Mouse (Mus musculus): ENCODE results near the gene Ltc4s. TPM values are rescaled to one million over a fixed set of nuclear protein-coding genes. Genes with fewer than 3 reads are reported as not detected.

Gene Ltc4s
- total and polyA plus RNA-seq, 2 experiments from 2014 or later = 5.3 to 21.3 TPM

DNA sequence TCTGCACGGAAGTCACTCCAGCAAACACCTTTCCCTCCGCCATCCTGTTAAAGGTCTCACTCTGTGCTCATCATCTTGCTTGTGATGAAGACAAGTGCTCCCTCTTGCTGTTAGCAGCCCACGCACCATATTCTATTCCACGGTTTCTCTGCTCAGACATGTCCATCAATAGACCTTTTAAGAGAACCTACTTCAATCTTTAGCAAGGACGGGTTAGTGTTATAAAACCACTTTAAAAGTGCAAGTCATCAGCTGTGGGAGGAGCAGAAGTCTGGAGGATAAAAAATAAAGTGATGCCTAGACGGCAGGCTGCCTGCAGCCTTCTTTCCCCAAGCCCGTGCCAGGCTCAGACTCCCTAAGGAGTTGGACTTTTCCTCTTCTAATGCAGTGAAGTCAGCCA is 18.2 kb upstream of the Ltc4s start:
- TF ChIP-seq CTCF (IDR thresholded peaks at IDR 0.05) = no peak
- no peak for ATAC-seq (ENCODE audit: low FRiP score)
- no peak for DNase-seq (ENCODE audit: low spot score)
- peaks cover 45% of the 10 kb centered on the region for H3K36me3 ChIP-seq (ENCODE audit: insufficient read depth, low read length)
- no peaks in the 10 kb centered on the region for H3K9me3 ChIP-seq (ENCODE audit: low read length)
- H3K4me2 ChIP-seq (ENCODE audit: low read depth, low read length, poor library complexity, severe bottlenecking) = no peak overlapping the region
- H3K27me3 ChIP-seq (ENCODE audit: insufficient read depth, low read length) = no peaks in the 10 kb centered on the region
- H3K9ac ChIP-seq (replicated peaks; ENCODE audit: low read length, poor library complexity, severe bottlenecking) = no peak overlapping the region
- WGBS = 87% methylated on average over 7 of the region's 7 CpGs
- no peak overlapping the region for H3K4me3 ChIP-seq (ENCODE audit: low read depth, low read length)
- H3K27ac ChIP-seq (ENCODE audit: low read depth, low read length) = no peak overlapping the region
- H3K4me1 ChIP-seq (ENCODE audit: insufficient read depth, low read length) = no peaks in the 10 kb centered on the region

DNA sequence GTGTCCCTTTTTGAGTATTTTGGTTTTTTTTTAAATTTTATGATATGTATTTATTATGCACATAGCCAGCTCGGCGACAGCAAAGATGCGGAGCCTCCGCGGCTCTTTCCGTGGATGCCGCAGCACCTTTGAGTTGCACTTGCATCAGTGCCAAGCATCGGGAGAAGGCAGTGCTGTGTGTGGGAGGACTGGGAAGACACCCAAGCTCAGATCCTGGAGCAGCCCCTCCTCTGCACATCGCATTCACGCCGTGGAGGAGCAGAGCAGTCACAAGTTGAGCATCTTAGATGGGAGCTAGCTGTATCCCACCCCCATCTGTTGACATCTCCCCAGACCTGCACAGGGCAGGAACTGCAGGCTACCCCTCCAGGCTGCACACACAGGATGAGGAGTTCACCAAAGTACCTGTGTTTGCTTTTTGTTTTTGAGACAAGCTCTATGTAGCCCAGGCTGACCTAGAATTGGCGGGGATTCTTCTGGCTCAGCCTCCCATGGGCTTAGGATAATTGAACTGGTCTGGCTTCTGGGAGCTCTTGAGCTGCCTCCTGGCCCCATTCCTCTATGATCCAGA is 15.7 kb upstream of the Ltc4s start:
- Histone ChIP-seq H3K4me3 (ENCODE audit: low read depth, low read length) (no peak overlapping the region), H3K27ac (ENCODE audit: low read depth, low read length) (no peak overlapping the region), H3K9ac (replicated peaks; ENCODE audit: low read length, poor library complexity, severe bottlenecking) (no peak overlapping the region), H3K4me2 (ENCODE audit: low read depth, low read length, poor library complexity, severe bottlenecking) (no peak overlapping the region), H3K27me3 (ENCODE audit: insufficient read depth, low read length) (no peaks in the 10 kb centered on the region), H3K4me1 (ENCODE audit: insufficient read depth, low read length) (no peaks in the 10 kb centered on the region), H3K9me3 (ENCODE audit: low read length) (no peaks in the 10 kb centered on the region), H3K36me3 (ENCODE audit: insufficient read depth, low read length) (peaks cover 24% of the 10 kb centered on the region)
- DNase-seq (ENCODE audit: low spot score) (no peak), ATAC-seq (ENCODE audit: low FRiP score) (no peak)
- TF ChIP-seq CTCF (IDR thresholded peaks at IDR 0.05) = no peak
- 75% methylated on average over 12 of the region's 12 CpGs for WGBS

DNA sequence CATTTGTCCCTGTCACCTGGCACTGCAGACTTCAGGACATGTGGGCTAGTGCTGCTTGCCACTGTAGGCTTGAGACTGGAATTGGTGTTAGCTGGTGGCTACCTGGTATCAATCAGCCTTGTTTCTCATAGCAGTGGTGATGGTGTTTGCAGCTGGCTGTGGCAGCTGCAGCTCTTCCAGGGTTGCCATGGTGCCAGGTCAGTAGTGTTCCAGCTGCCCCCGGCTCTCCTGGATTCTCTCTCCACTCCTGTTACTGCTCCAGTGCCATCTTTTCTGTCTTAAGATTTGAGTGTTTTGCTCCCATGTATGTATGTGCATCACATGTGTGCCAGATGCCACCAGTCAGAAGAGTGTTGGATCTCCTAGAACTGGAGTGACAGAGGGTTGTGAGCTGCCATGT is 15.0 kb upstream of the Ltc4s start:
- no peak for TF ChIP-seq CTCF (IDR thresholded peaks at IDR 0.05)
- DNase-seq (ENCODE audit: low spot score) (no peak), ATAC-seq (ENCODE audit: low FRiP score) (no peak)
- Histone ChIP-seq H3K4me3 (ENCODE audit: low read depth, low read length) (no peak overlapping the region), H3K4me1 (ENCODE audit: insufficient read depth, low read length) (no peaks in the 10 kb centered on the region), H3K27me3 (ENCODE audit: insufficient read depth, low read length) (no peaks in the 10 kb centered on the region), H3K9me3 (ENCODE audit: low read length) (no peaks in the 10 kb centered on the region), H3K9ac (replicated peaks; ENCODE audit: low read length, poor library complexity, severe bottlenecking) (no peak overlapping the region), H3K27ac (ENCODE audit: low read depth, low read length) (no peak overlapping the region), H3K4me2 (ENCODE audit: low read depth, low read length, poor library complexity, severe bottlenecking) (no peak overlapping the region), H3K36me3 (ENCODE audit: insufficient read depth, low read length) (peaks cover 20% of the 10 kb centered on the region)
- WGBS = 55% methylated on average over 1 of the region's 1 CpGs

DNA sequence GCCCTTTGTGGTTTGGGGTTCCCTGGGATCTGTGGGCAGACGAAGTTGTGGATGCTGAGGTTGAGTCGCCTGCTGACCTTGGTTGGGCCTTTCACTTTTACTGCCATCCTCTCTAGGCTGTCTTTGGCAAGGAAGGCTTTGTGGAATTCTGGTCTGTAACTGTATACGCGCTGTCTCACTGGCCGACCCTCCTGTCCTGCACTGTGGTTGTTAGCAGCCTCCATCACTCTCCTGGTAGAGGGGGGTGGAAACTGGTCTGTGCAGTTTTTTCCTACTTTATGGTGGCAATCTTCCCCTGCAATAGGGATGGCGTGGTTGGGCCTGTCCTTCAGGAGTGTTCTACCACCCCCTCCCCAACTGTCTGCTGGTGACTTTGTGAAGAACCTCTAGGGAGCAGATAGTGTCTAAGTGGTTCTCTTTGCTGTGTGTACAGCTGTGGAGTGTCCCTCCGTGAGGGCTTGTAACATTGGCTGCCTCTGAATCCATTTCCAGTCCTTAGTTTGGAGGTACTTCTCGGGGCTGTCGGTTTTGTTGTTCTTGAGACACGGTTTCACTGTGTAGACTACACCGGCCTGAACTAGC is 14.4 kb upstream of the Ltc4s start:
- no peak overlapping the region for H3K27ac ChIP-seq (ENCODE audit: low read depth, low read length)
- peaks cover 14% of the 10 kb centered on the region for H3K36me3 ChIP-seq (ENCODE audit: insufficient read depth, low read length)
- DNase-seq (ENCODE audit: low spot score) = no peak
- H3K4me2 ChIP-seq (ENCODE audit: low read depth, low read length, poor library complexity, severe bottlenecking) = no peak overlapping the region
- 83% methylated on average over 11 of the region's 11 CpGs for WGBS
- no peak overlapping the region for H3K9ac ChIP-seq (replicated peaks; ENCODE audit: low read length, poor library complexity, severe bottlenecking)
- no peaks in the 10 kb centered on the region for H3K27me3 ChIP-seq (ENCODE audit: insufficient read depth, low read length)
- no peaks in the 10 kb centered on the region for H3K4me1 ChIP-seq (ENCODE audit: insufficient read depth, low read length)
- H3K4me3 ChIP-seq (ENCODE audit: low read depth, low read length) = no peak overlapping the region
- H3K9me3 ChIP-seq (ENCODE audit: low read length) = no peaks in the 10 kb centered on the region
- TF ChIP-seq CTCF (IDR thresholded peaks at IDR 0.05) = no peak
- ATAC-seq (ENCODE audit: low FRiP score) = no peak

DNA sequence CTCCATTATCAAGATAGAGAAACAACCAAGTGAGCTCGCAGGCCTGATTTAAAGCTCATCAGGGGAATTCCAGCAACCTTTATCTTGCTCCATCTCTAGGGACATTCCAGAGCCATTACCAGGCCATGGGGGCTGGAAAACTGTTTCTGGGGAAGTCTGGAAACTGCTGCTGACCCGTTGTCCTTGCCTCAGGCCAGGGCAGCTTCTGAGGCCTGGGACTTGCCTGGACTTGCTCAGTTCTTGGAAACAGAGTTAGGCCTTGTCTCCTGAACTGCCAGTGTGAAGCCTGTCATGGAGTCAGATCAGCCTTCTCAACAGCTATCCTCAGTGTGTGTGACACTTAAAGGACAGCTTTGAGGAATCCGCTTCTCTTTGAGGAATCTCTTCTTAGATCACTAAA is 13.8 kb upstream of the Ltc4s start:
- H3K4me3 ChIP-seq (ENCODE audit: low read depth, low read length) = no peak overlapping the region
- TF ChIP-seq CTCF (IDR thresholded peaks at IDR 0.05) = no peak
- H3K9ac ChIP-seq (replicated peaks; ENCODE audit: low read length, poor library complexity, severe bottlenecking) = no peak overlapping the region
- ATAC-seq (ENCODE audit: low FRiP score) (no peak), DNase-seq (ENCODE audit: low spot score) (no peak)
- H3K9me3 ChIP-seq (ENCODE audit: low read length) = no peaks in the 10 kb centered on the region
- WGBS = 76% methylated on average over 3 of the region's 3 CpGs
- no peak overlapping the region for H3K4me2 ChIP-seq (ENCODE audit: low read depth, low read length, poor library complexity, severe bottlenecking)
- H3K36me3 ChIP-seq (ENCODE audit: insufficient read depth, low read length) = peaks cover 9% of the 10 kb centered on the region; the same call in 1 of the 2 replicates
- H3K4me1 ChIP-seq (ENCODE audit: insufficient read depth, low read length) = no peaks in the 10 kb centered on the region
- H3K27ac ChIP-seq (ENCODE audit: low read depth, low read length) = no peak overlapping the region
- H3K27me3 ChIP-seq (ENCODE audit: insufficient read depth, low read length) = no peaks in the 10 kb centered on the region

DNA sequence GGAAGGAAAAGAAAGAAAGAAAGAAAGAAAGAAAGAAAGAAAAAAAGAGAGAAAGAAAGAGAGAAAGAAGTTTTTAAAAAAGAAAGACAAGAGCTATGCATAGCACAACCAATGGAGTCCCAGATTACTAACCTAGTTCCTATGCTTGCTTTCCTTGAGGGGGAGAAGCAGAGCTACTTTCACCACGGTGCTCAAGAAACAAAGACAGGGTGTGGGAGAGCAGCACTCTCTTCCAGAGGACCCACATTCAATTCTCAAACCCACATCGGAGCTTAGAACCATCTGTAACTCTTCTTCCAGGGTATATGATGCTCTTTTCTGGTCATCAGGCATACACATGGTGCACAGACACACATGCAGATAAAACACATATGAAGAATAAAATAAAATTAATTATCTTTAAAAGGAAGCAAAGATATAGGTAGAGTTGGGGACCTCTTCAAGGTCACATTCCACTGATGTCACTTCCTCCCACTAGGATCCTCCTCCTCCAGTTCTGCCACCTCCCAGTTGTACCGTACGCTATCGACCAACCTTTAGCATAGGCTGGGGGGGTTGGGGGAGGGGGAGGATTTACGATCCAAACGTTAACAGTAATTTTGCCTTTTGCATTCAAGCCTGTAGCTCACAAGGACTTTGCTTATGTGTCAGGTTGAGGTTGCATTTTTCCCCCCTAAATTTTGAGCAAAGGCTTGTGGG is 10.2 kb upstream of the Ltc4s start:
- Histone ChIP-seq H3K4me3 (ENCODE audit: low read depth, low read length) (no peak overlapping the region), H3K36me3 (ENCODE audit: insufficient read depth, low read length) (no peaks in the 10 kb centered on the region), H3K9me3 (ENCODE audit: low read length) (no peaks in the 10 kb centered on the region), H3K27me3 (ENCODE audit: insufficient read depth, low read length) (no peaks in the 10 kb centered on the region), H3K9ac (replicated peaks; ENCODE audit: low read length, poor library complexity, severe bottlenecking) (no peak overlapping the region), H3K4me2 (ENCODE audit: low read depth, low read length, poor library complexity, severe bottlenecking) (no peak overlapping the region), H3K27ac (ENCODE audit: low read depth, low read length) (no peak overlapping the region), H3K4me1 (ENCODE audit: insufficient read depth, low read length) (no peaks in the 10 kb centered on the region)
- TF ChIP-seq CTCF (IDR thresholded peaks at IDR 0.05) = no peak
- DNase-seq (ENCODE audit: low spot score) = no peak
- no peak for ATAC-seq (ENCODE audit: low FRiP score)
- 81% methylated on average over 7 of the region's 7 CpGs for WGBS

Measured in midbrain, postnatal 0 days (tissue).